Mouse (Mus musculus) embryo, embryonic 9.5 days (tissue): ENCODE measurements around the gene Osbpl3.

Experiments used
- DNase-seq: peaks from one replicate; pipeline ENCODE4 v3.0.0-alpha.2; 2017; ENCODE audit errors: extremely low spot score

Gene Osbpl3

DNA sequence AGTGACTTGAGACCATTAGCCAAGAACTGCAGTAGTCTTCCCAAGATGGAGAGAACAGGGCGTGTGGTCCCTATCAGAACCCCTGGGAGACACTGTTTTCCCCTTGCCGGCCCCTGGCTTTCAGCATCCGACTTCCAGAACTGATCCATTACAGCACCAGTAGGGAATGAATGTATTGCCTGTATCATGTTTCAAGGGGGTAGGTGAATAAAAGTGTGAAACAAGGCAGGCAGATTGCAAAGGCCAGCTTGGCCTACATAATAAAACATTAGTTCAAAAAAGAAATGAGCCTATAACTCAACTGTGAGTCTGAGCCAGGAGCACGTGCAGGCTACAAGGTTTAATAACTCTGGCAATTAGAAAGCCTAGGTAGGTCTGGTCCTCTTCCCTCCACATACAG lies 52.5 kb downstream of the Osbpl3 start:
- no peak for DNase-seq

DNA sequence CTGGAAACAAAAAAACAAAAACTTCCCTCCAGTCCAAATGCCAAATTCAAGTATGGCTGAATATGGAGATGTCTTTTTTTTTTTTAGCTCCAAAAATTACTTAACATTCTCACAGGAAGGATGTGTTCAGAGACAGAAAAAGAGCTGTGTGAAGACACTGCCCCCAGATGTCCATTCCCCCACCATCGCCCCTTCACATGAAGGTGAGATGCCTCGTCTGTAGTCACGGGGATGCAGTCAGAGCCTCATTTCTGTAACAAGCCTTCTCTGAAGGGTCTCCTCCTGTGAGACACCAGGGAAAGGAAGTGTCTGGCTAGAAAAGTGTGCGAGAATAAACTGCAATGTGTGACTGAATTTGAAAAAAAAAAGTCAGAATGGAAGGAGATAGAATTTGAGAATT lies 53.1 kb downstream of the Osbpl3 start:
- no peak for DNase-seq

DNA sequence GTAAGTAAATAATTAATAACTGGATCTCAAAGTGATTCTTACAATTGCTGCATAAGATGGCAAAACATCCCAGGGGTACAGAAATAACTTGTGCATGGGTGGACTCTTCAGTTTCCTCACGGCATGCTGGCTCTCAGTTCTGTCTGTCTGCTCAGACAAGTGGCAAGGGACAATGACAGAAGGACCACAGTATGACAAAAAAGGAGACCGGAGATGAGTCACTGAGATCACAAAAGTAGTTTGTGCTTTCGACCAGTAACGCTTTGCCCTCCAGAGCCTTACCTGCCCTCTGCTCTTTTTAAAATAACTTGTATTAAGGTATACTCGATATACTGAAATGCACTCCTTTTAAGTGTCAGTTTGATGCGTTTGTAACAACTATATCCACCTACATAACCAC lies 55.8 kb downstream of the Osbpl3 start:
- DNase-seq, result no peak

DNA sequence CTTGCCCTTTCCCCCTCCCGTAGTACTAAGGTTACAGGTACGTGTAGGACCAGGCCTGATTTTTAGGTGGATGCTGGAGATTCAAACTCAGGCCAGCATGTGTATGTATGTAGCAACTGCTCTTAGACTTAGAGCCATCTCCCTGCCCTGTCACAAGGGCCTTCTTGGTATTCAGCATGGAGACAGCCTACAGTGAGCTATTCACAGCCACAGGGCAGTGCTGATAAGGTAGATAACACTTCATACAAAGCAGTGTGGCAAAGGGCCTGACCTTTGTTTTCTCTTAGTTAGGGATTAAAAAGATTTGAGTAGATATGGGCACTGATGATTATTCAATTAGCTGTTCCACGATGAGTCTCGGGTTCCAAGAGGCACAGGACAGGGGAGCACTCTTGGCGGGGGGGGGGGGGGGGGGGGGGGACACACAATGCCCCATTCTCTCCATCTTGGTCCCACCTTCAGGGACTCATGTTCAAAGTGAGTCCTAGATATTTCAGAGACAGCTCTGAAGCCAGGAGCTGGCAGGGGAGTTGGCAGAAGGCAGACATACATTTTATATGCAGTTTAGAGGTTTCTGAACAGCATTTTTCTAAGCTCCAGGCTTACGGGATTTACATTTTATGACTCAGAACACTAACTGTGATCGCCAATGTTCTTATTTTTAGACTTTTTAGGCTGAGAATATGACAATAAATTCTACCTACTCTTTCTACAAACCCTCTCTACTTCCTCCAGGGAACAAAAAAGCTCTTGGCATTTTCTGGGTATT lies 56.4 kb downstream of the Osbpl3 start:
- no peak for DNase-seq

DNA sequence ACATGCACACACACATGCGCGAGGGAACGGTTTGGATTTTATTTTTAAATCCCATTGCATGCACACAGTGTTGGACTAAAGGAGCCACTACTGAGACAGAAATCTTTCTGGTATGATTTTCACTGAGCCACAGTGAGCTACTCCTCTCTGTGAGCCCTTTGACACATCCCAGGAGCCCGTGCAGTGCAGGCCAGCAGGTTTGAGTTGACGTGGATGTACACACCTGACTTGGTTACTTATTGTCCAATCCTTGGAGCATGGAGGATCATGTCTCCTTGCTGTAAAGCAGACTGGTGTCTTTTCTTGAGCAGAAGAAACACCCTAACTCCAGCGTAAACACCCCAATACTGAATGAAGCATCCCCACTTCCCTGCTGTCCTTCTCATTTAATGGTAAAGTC lies 57.7 kb downstream of the Osbpl3 start:
- no peak for DNase-seq

DNA sequence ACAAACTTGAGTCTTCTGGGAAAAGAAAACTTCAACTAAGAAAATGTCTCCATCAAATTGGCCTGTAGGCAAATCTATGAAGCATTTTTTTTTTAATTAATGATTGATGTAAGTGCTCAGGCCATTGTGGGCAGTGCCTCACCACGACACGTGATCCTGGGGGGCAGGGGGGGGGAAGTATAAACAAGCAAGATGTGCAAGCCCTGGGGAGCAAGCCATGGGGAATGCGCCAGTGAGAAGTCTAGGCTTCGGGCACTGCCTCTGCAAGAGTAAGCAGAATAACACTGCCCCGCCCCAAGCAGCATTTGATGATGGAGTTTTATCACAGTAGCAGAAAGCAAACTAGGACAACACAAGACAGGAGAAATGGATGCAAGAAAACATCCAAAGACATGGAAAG lies 58.9 kb downstream of the Osbpl3 start:
- no peak for DNase-seq

DNA sequence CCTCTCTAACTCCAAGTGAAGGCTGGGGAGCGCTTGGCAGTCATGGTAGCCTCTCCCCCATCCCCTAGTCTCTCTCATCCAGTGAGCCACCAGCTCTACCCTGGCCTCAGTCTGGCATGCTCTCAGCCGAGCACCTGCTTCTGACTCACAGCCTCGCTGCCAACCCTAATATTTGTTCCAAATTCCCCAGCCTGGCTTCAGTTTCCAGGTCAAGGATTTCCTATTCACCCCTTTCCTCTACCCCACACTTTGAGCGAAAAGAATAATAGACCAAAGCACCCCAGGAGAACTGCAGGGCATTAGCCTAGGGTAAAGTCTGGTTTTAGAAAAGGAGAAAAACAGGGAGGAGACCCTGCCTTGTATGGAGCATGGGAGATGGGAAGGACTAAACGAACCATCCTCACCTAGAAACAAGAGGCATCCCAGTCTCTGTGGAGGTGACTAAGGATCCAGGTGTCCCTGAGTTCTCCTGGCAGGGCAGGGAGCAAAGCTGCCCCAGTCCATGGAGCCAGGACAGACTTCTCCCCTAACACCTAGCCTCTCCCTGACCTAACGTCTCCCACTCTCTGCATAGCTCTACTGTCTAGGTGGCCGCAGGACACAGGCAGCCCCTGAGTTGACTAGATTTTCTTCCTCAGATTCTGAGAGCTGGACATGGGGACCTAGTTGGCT lies 60.2 kb downstream of the Osbpl3 start:
- DNase-seq, result no peak

DNA sequence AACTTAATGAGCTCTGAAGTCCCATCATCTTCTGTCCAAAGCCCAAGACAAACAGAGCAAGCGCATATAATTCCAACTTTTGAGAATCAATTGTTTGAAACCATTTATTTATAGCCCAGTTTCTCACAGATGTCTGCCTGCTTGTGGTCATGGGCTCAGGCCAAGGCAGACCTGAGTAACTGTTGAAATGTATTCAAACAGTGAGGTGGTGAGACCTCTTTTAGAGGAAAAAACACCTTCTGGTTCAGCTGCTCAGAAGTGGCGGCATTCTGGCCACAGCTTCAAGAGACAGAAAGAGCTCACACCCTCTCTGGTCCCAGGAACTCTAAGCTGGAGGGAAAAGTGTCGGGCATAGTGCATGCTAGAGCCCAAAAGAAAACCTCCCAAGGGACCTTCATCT lies 61.6 kb downstream of the Osbpl3 start:
- DNase-seq, result no peak

DNA sequence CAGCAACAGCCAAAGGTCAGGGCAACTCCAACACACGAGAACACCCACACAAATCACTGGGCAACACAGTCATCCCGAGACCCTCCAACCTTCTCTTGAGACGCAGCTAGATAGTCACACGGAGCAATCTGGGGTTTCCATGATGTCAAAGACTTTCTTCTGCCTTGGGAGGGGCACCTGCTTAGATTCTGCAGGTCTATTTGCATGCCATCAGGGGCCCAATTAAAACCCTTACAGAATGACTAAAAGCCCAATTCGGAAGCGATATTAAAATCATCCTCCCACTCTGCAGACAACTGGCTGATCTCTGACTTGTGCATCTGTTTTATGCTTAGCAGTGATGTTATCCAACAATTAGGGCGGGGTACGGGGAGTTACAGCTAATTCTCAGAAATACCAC lies 62.0 kb downstream of the Osbpl3 start:
- no peak for DNase-seq

DNA sequence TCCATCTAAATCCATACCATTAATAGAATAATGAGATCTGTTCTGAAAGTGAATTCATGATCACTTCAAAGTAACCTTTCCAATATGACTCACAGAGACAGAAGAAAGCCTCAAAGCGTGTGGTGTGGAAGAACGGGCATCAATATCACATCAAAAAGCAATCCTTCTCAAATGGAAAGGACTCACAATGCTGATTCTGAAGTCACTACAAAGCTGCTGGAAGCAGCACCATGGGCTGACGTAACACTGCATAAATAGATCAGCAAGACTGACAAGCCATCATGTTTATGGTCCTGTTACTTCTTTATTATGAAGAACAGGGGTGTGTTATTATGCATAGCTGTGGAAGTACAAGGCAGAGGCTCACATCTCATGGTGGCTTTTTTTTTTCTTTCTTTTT lies 64.0 kb downstream of the Osbpl3 start:
- DNase-seq, result no peak

DNA sequence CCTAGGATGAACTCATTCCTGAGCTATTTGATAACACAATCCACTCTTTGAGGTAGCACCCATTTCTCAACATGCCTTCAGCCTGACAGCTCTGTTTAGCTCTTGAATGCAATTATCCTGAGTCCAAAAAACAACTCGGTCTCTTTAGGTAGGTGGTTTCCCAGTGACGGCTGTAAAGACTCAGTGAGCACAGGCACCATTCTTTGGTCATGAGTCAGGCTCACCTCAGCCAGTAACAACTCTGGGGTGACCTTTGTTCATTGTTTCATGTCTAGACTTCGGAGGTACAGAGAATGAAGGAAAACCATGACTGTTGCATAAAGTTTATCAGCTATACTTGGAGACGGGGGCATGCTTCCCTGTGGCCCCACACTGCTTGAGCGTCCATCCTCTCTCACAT lies 65.7 kb downstream of the Osbpl3 start:
- no peak for DNase-seq

DNA sequence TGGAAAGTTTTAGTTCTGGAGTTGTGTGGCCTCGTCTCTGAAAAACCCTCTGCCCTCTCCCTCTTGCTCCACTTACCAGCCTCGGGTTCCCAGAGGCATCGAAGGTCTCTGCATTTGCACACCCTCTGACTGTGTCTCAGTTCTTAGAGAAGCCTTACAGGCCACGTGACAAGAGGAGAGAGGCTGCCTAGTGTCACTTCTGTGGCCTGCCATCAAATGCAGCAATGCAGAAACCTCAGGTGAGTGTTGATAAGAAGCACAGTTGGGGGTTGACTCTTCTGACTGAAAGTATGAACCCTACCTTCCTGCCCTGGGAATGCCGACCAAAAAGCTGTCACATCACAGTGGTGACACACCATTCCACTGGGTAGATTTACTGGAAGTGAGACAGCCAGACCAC lies 68.4 kb downstream of the Osbpl3 start:
- no peak for DNase-seq

DNA sequence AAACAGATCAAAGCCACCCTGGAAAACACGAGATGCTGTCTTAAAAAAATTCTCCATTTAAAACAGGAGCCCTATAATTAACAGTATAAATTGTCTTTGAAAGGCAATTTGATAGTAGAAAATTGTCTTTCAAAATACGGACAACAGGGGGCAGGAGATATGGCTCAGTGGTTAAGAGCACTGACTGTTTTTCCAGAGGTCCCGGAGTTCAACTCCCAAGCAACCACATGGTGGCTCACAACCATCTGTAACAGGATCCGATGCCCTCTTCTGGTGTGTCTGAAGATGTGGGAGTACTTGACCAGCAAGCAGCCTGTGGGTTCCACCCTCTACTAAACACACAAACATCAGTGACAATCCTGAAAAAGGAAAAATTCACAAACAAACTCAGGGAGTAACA lies 69.5 kb downstream of the Osbpl3 start:
- DNase-seq, result no peak

DNA sequence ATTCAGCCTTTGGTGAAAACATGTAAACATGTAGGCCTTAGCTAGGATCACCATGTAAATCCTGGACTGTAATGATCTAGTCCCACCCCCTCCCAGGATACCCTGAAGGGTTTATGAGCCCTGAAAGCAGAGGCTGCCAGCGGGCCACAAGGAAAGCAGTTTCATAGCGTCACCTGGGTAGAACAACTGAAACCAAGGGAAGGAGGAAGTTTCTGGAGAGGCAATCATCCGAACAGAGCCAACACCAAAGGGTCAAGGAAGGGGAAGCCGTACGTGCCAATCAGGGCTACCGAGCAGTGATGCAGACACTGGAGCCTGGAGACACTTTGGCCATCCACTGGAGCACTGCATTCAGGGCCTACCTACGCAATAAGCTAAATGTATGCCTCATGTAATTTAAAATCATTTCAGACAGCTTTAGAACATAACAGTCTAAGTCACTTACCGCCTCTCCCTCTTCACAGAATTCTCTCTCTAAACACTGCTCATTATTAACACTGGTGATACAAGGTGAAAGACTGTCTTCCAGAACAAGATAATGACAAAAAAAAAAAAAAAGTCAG lies 70.5 kb downstream of the Osbpl3 start:
- DNase-seq, result no peak

DNA sequence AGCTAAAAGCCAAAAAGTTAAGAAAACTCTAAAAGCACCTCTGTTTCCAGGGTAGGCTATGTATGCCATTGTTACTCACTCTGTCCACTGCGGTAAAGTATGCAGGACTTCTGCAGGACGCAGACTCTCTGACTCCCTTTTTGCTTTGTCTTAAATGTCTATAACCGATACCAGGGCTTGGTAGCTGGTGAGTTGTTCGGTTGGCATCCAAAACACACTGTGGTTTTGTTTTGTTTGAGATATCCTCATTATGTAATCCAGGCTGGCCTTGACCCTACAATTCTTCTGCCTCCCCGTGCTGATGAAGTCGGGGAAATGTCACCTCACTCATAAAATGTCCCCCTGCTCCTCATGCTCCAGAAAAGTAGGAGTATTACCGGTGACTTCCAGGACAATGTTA lies 73.3 kb downstream of the Osbpl3 start:
- no peak for DNase-seq

DNA sequence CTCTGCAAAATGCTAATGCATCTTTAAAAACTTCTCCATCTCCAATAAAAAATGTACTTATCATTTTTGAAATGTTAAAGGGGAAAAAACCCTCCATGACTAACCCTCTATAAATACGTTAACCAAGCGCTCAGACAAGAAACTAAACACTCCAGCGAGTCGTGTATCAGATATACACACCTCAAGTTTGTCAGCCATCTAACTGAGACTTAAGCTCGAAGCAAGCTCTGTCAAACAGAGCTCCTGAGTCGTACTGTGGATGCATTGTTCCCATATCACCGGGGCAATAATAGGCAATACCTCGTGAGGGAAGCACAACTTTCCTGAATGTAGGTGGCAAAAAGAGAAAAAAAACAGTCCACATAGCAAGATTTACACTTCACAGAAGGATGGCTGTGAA lies 73.8 kb downstream of the Osbpl3 start:
- no peak for DNase-seq

DNA sequence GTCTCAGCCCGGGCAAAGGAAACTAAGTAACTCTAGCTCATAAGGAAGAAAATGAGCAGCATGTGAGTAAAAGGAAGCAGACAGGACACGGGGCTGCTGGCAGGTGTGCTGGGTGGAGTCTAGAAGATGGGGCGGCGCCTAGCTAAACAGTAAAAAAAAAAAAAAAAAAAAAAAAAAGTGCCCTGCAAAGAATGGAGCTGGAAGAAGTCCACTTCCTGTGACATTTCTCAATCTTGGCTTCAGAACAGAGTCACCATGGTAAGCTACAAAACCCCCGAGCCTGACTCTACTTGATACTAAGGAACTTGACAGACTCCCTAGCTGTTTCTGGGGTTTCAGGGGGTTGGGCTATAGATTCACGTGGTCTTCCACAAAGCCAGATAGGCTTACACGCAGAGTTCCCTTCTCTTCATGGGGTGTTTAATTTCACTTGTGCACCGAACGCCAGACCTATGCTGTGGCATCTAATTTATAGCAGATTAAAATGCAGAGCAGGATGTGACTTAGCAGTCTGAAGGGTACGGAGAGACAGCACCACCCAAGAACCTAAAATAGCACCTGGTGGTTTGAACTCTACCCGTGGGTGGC lies 74.4 kb downstream of the Osbpl3 start:
- DNase-seq, result no peak

DNA sequence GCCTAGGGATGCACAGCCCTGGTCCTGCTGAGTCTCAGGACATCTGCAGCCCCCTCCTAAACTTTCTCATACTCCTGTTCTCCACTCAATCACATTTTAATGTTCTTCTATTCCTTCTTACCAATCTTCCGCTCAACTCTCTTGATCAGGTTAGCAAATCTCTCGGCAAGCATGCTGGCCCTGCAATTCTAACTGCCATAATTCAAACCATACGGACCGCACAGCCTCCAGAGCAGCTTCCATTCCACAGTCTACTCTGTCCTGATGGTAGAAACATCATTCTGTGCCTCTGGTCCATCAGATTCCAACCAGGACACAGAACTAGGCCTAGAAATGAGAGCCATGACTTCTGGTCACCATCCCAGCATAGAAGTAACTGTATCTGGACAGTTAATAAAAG lies 76.3 kb downstream of the Osbpl3 start:
- DNase-seq, result no peak

DNA sequence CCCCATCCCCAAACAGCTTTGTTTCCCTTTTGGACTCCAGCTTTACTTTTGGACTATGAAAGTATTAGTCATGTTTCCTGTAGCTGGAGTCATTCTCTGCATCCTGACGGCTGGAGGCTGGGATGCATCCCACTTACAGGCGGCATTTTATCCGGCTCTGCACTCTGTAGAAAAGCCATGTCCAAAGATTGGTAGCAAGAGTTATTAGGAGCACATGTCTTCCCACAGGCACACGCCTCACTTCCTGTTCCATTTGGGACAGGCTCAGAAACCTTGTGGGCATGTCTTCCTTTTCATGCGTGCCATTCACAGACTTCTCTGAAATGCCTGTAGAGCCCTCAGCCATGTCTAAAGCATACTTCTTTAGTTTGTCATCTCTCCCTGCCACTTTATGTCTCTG lies 76.9 kb downstream of the Osbpl3 start:
- no peak for DNase-seq

DNA sequence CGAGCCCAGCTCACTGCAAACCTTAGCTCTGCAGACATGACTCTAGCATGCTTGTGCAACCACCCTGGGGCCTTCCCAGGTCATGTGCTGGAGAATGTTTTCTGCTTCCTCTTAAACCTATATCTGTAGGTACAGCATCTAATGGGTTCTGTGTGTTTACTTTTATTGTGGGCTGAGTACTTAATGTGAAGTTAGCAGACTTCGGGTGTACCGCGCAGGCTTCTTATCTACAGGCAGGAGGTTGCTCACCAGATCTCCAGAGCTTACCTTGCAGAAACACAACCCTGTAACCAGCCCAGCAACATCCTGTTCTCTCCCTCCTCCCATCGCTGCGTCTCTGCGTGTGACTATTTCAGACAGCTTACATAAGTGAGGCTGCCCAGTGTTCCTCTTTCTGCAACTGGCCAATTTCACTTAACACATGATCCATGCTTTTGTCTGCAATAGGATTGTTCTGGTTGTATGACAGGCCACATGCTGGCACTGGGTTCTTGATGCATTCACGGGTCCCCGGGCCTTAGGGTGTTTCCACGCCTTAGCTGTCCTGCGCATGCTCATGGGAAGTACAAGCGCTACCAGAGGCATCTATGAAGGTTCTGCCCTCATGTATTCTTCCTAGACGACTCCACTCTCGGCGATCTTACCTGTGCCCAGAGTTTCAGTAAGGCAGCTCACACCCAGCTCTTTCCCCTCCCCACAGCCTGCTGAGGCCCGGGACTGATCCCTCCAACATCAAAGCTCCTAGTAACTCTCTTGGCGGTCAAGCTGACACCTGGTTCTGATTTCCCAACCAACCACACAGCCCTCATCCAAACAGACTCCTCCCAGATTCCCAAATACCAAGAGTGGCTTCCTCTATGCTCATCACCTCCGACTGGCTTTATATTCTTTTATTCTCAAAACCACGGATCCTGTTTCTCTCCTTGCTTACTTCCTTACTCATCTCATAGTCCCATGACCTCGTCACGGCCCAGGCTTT lies 78.0 kb downstream of the Osbpl3 start:
- no peak for DNase-seq

DNA sequence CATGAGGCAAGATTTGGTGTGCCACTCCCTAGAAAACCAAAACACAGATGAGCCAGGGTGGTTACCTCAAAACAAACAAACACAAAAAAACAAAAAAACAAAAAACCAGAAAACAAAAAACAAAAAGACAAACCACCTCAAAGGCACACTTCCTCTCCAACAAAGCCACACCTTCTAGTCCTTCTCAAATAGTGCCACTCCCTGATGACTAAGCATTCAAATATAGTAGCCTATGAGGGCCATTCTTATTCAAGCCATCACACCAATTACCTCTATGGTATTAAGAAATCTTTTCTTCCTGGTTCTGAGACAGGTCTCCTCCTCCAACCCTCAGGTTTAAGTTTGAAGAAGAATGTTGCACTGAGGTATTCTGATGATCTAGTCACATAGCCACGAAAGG lies 79.3 kb downstream of the Osbpl3 start:
- DNase-seq, result no peak
